In genomic region chr15:22121746-22122145, GRCm38 (mm10) we compare ENCODE assay signal across 14 mouse cellular contexts.
"Had no signal": no experiment of that assay in that cellular context is flagged by ENCODE, and none has a peak within 500 bp of the region (broad histone marks: within the 10 kb centered on the region; RNA-seq: fewer than 3 reads in every experiment).

No protein-coding gene starts in this region.

- H3K4me2 ChIP-seq: liver, embryonic 12.5 days; midbrain, embryonic 11.5 days; midbrain, embryonic 13.5 days; midbrain, embryonic 15.5 days; neural tube, embryonic 12.5 days; stomach, embryonic 15.5 days had no signal

- H3K27ac ChIP-seq: liver, embryonic 12.5 days; liver, embryonic 14.5 days; macrophage; midbrain, embryonic 13.5 days; midbrain, embryonic 15.5 days; neural tube, embryonic 12.5 days; stomach, embryonic 15.5 days; stomach, postnatal 0 days had no signal

- H3K9ac ChIP-seq: liver, embryonic 12.5 days; liver, embryonic 14.5 days; midbrain, embryonic 13.5 days; midbrain, embryonic 15.5 days; neural tube, embryonic 12.5 days; stomach, embryonic 15.5 days had no signal

- H3K4me3 ChIP-seq: liver, embryonic 12.5 days; megakaryocyte, embryonic 14.5 days; midbrain, embryonic 13.5 days; midbrain, embryonic 15.5 days; neural tube, embryonic 12.5 days; stomach, embryonic 15.5 days had no signal

- H3K9me3 ChIP-seq: liver, embryonic 12.5 days; megakaryocyte, embryonic 14.5 days; midbrain, embryonic 13.5 days; midbrain, embryonic 15.5 days; neural tube, embryonic 12.5 days; stomach, embryonic 15.5 days had no signal

- ATAC-seq: liver, embryonic 12.5 days; midbrain, embryonic 13.5 days; midbrain, embryonic 15.5 days had no signal

- DNase-seq: right cerebral cortex, postnatal 14 days; thymus, adult 2 months; thymus, postnatal 25 days; thymus, postnatal 4 days had no signal

- H3K27me3 ChIP-seq: liver, embryonic 12.5 days; megakaryocyte, embryonic 14.5 days; midbrain, embryonic 13.5 days; midbrain, embryonic 15.5 days; neural tube, embryonic 12.5 days; stomach, embryonic 15.5 days had no signal

- H3K4me1 ChIP-seq: liver, embryonic 12.5 days; megakaryocyte, embryonic 14.5 days; midbrain, embryonic 13.5 days; midbrain, embryonic 15.5 days; neural tube, embryonic 12.5 days; stomach, embryonic 15.5 days had no signal

- H3K36me3 ChIP-seq: liver, embryonic 12.5 days; midbrain, embryonic 13.5 days; midbrain, embryonic 15.5 days; neural tube, embryonic 12.5 days; stomach, embryonic 15.5 days had no signal
